Mouse (Mus musculus): Measurements from ENCODE around the gene Ak1. TPM values are rescaled to one million over a fixed set of nuclear protein-coding genes. Genes with fewer than 3 reads are reported as not detected.

The Ak1 gene
- polyA plus RNA-seq, 1 experiment: 132 TPM

DNA sequence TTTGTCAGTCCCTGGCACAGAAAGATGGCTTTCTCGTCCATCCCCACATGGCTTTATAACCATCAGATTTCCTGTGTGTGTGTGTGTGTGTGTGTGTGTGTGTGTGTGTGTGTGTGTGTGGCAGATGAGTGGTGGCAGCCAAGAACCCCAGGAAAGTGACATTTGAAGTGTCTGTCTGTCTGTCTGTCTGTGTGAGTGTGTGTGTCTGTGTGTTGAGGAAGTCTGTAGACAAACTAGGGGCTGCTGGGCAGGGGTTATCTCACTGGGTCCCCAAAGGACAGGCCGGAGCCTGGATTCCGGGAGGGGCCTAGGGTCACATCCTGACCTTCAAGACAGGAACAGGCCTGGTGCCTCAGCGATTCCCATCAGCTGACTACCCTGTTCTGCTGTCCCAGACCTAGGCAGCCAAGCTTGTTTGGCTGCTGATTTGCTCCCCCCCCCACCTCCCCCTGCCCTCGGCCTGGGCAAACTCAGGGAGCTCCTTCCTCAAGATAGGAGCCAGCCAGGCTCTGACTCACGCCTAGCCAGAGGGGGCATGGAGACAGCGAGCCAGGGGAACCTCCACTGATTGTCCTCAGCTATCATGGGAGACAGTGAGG, 40.0 kb downstream of the Ak1 start:
- no peak for DNase-seq
- no peak overlapping the region for H3K27ac ChIP-seq (ENCODE audit: insufficient read depth, low read length)
- TF ChIP-seq CTCF (IDR thresholded peaks at IDR 0.05; ENCODE audit: borderline replicate concordance, insufficient read depth, low read depth, low read length) (no peak), POLR2A (IDR thresholded peaks at IDR 0.05; ENCODE audit: borderline replicate concordance, insufficient read depth, low read length) (no peak)
- H3K4me1 ChIP-seq (ENCODE audit: control insufficient read depth, insufficient read depth, low read length): no peaks in the 10 kb centered on the region
- 49% methylated on average over 7 of the region's 7 CpGs for WGBS
- no peak overlapping the region for H3K4me3 ChIP-seq (replicated peaks; ENCODE audit: insufficient read depth, low read depth, low read length)
- H3K27me3 ChIP-seq (ENCODE audit: control insufficient read depth, insufficient read depth, low read length): no peaks in the 10 kb centered on the region

DNA sequence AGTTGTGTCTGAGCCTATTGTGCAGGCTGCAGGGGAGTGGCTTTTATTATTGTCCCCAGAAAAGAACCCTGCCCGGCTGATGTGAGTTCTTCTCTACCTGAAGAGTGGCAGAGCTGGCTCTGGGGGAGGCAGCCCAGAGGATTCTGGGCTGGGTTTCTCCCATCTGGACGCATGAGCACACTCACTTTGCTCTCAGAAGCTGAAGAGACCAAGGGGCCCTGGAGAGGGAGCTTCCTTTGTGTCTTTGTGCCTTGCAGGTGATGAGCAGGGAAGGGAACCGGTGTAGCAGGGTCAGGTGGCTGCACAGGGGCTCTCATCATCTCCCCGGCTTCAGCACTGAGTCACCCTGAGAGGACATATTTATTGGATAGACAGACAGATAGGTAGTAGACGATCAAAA, 40.7 kb downstream of the Ak1 start:
- Histone ChIP-seq H3K4me3 (replicated peaks; ENCODE audit: insufficient read depth, low read depth, low read length) (no peak overlapping the region), H3K4me1 (ENCODE audit: control insufficient read depth, insufficient read depth, low read length) (no peaks in the 10 kb centered on the region), H3K27me3 (ENCODE audit: control insufficient read depth, insufficient read depth, low read length) (no peaks in the 10 kb centered on the region), H3K27ac (ENCODE audit: insufficient read depth, low read length) (no peak overlapping the region)
- no peak for DNase-seq
- TF ChIP-seq CTCF (IDR thresholded peaks at IDR 0.05; ENCODE audit: borderline replicate concordance, insufficient read depth, low read depth, low read length): no peak
- no peak for TF ChIP-seq POLR2A (IDR thresholded peaks at IDR 0.05; ENCODE audit: borderline replicate concordance, insufficient read depth, low read length)
- WGBS: 63% methylated on average over 5 of the region's 5 CpGs

DNA sequence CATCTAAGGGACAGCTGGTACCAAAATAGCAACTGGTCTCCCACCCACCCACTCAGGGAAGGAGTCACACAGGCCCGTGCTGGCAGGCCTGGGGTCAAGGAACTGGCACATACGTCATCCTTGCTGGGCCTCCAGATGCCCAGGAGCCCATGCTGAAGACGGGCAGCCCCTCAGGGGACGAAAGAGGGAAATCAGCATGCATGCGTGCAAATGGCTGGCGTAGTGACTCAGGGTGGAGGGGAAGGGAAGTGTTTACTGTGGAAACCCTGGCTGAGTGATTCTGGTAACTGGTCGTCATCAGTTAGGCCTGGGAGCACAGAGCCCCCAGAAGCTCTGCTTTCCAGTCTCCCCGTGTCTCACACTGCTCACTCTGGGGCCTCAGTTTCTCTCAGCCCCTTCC, 43.8 kb downstream of the Ak1 start:
- 51% methylated on average over 8 of the region's 8 CpGs for WGBS
- Histone ChIP-seq H3K4me3 (replicated peaks; ENCODE audit: insufficient read depth, low read depth, low read length) (no peak overlapping the region), H3K4me1 (ENCODE audit: control insufficient read depth, insufficient read depth, low read length) (no peaks in the 10 kb centered on the region), H3K27me3 (ENCODE audit: control insufficient read depth, insufficient read depth, low read length) (no peaks in the 10 kb centered on the region), H3K27ac (ENCODE audit: insufficient read depth, low read length) (no peak overlapping the region)
- no peak for DNase-seq
- TF ChIP-seq CTCF (IDR thresholded peaks at IDR 0.05; ENCODE audit: borderline replicate concordance, insufficient read depth, low read depth, low read length): no peak
- TF ChIP-seq POLR2A (IDR thresholded peaks at IDR 0.05; ENCODE audit: borderline replicate concordance, insufficient read depth, low read length): no peak

DNA sequence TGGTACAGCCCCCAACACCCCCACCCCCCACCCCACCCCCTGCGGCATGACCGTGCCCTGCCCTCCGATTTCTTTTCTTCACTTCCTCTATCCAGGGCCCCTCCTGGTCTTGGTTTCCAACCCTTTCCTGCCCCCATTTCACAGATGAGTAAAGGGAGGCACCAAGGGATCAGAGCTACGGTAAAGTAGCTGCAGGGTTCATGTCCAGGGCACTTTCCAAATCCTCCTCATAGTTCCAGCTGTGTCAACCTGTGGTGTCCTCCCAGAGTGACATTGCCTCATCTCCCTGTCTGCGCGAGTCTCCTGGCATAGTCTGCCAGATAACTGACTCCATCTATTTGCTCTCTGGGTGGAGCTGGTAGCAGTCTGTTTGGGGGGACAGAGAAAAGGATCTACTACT, 44.3 kb downstream of the Ak1 start:
- Histone ChIP-seq H3K27ac (ENCODE audit: insufficient read depth, low read length) (no peak overlapping the region), H3K4me3 (replicated peaks; ENCODE audit: insufficient read depth, low read depth, low read length) (no peak overlapping the region), H3K4me1 (ENCODE audit: control insufficient read depth, insufficient read depth, low read length) (no peaks in the 10 kb centered on the region), H3K27me3 (ENCODE audit: control insufficient read depth, insufficient read depth, low read length) (no peaks in the 10 kb centered on the region)
- 85% methylated on average over 6 of the region's 6 CpGs for WGBS
- no peak for DNase-seq
- TF ChIP-seq CTCF (IDR thresholded peaks at IDR 0.05; ENCODE audit: borderline replicate concordance, insufficient read depth, low read depth, low read length) (no peak), POLR2A (IDR thresholded peaks at IDR 0.05; ENCODE audit: borderline replicate concordance, insufficient read depth, low read length) (no peak)

DNA sequence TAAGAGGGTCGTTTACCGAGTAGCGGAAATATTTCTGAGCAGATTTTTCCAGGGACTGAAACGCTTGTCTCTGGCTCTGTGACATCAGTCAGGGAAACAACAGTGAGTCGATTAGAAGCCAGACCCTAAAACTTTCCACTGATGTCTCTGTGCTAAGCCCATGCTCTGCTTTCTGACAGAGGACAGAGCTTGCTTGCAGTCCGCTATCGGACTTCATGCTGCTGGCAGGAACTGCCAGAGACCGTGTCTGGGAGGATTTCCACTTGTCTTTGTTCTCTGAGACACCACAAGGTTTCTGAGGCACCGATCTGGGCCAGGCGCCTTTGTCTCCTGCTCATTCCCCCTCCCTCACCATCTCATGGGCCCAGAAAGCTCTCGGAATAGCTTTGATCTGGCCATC, 46.2 kb downstream of the Ak1 start:
- Histone ChIP-seq H3K4me3 (replicated peaks; ENCODE audit: insufficient read depth, low read depth, low read length) (no peak overlapping the region), H3K4me1 (ENCODE audit: control insufficient read depth, insufficient read depth, low read length) (no peaks in the 10 kb centered on the region), H3K27ac (ENCODE audit: insufficient read depth, low read length) (no peak overlapping the region), H3K27me3 (ENCODE audit: control insufficient read depth, insufficient read depth, low read length) (no peaks in the 10 kb centered on the region)
- TF ChIP-seq CTCF (IDR thresholded peaks at IDR 0.05; ENCODE audit: borderline replicate concordance, insufficient read depth, low read depth, low read length) (no peak), POLR2A (IDR thresholded peaks at IDR 0.05; ENCODE audit: borderline replicate concordance, insufficient read depth, low read length) (no peak)
- DNase-seq: no peak
- WGBS: 24% methylated on average over 11 of the region's 11 CpGs

DNA sequence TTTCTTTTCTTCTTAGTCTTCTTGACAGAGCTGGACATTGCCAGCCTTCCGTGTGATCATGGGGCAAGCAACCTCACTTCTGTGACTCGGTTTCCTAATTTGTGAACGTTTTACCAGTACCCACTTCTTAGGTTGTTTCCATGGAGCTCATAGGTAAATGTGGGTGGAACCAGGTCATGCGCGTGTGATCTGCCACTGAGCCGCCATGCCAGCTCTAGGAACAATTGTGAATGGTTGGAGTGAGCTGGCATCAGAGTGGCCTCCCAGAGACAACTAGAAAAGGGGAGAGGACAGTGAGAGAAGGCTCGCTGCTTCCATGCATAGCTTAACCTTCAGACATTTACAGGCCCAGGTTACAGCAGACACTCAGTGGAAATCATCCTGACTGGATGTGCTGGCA, 46.6 kb downstream of the Ak1 start:
- WGBS: 43% methylated on average over 7 of the region's 7 CpGs
- H3K4me3 ChIP-seq (replicated peaks; ENCODE audit: insufficient read depth, low read depth, low read length): no peak overlapping the region
- H3K4me1 ChIP-seq (ENCODE audit: control insufficient read depth, insufficient read depth, low read length): no peaks in the 10 kb centered on the region
- TF ChIP-seq POLR2A (IDR thresholded peaks at IDR 0.05; ENCODE audit: borderline replicate concordance, insufficient read depth, low read length) (no peak), CTCF (IDR thresholded peaks at IDR 0.05; ENCODE audit: borderline replicate concordance, insufficient read depth, low read depth, low read length) (no peak)
- H3K27ac ChIP-seq (ENCODE audit: insufficient read depth, low read length): no peak overlapping the region
- no peaks in the 10 kb centered on the region for H3K27me3 ChIP-seq (ENCODE audit: control insufficient read depth, insufficient read depth, low read length)
- DNase-seq: no peak

DNA sequence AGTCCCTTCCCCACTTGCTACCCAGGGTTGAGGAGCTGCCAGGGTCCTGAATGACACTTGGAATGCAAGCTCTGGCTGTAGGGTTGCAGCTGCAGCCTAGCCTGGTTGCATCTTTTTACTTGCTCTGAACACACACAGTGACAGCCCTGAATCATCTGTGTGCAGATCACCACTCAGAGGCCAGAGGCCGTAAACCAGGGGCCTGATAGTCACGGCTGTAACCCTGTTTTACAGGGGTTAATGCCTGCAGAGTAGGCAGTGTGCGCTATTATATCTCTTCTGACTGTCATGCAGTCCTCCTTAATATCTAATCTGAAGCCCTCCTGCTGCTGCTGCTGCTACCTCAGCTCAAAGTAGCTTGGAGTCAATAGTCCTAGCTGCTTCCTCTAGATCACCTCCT, 48.3 kb downstream of the Ak1 start:
- no peak for TF ChIP-seq POLR2A (IDR thresholded peaks at IDR 0.05; ENCODE audit: borderline replicate concordance, insufficient read depth, low read length)
- no peak for TF ChIP-seq CTCF (IDR thresholded peaks at IDR 0.05; ENCODE audit: borderline replicate concordance, insufficient read depth, low read depth, low read length)
- 83% methylated on average over 3 of the region's 3 CpGs for WGBS

DNA sequence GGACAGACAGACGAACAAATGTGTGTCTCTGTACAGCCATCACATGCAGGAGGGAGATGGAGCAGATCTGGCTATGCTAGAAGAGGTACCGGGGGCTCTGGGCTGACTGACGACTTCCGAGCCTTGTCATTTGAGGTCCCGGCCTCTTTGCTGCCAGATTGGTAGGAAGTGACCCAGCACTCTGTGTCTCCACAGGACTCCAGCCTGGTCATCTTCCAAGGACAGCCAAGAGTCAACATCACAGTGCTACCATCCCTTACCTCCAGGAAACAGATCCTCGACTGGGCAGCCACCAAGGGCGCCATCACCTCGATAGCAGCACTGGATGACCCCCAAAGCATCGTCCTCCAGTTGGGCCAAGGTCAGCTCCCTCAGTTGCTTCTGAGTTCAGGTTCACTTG, 49.6 kb downstream of the Ak1 start:
- no peak for DNase-seq
- Histone ChIP-seq H3K27me3 (ENCODE audit: control insufficient read depth, insufficient read depth, low read length) (no peaks in the 10 kb centered on the region), H3K27ac (ENCODE audit: insufficient read depth, low read length) (no peak overlapping the region), H3K4me3 (replicated peaks; ENCODE audit: insufficient read depth, low read depth, low read length) (no peak overlapping the region), H3K4me1 (ENCODE audit: control insufficient read depth, insufficient read depth, low read length) (no peaks in the 10 kb centered on the region)
- WGBS: 81% methylated on average over 9 of the region's 9 CpGs
- TF ChIP-seq CTCF (IDR thresholded peaks at IDR 0.05; ENCODE audit: borderline replicate concordance, insufficient read depth, low read depth, low read length): no peak
- TF ChIP-seq POLR2A (IDR thresholded peaks at IDR 0.05; ENCODE audit: borderline replicate concordance, insufficient read depth, low read length): no peak

More for the DNA sequence above, 48.3 kb downstream of the Ak1 start:
- Histone ChIP-seq H3K27me3 (ENCODE audit: control insufficient read depth, insufficient read depth, low read length) (no peaks in the 10 kb centered on the region), H3K27ac (ENCODE audit: insufficient read depth, low read length) (no peak overlapping the region), H3K4me3 (replicated peaks; ENCODE audit: insufficient read depth, low read depth, low read length) (no peak overlapping the region), H3K4me1 (ENCODE audit: control insufficient read depth, insufficient read depth, low read length) (no peaks in the 10 kb centered on the region)
- no peak for DNase-seq
